Mouse (Mus musculus): ENCODE results near the gene Omt2a.
"Not testable (repeated sequence)": the region's sequence is repeated elsewhere in the genome, so short reads cannot be mapped to it uniquely, and the experiment has no call there.

Omt2a gene

GRCm38 (mm10) chr9:78296089-78296488, 18.5 kb downstream of the Omt2a start:
- peak; percentile 6 to 20 for DNase-seq

DNA sequence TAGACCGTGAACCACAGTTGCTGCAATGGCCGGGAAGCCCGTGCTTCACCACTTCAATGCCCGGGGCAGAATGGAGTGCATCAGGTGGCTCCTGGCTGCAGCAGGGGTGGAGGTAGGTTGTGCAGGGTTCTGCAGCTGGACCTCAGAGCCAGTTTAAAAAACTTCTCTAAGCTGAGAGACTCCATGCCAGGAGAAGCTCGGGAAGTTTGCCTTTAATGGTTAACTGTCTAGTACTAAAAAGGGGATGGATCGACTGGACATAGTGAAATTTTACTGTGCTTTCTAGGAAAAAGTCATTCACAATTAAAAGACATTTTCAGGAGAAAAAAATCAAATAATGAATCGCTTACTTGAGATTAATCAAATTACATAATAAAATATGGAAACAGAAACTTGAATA, 19.8 kb downstream of the Omt2a start:
- not testable (repeated sequence) for DNase-seq

DNA sequence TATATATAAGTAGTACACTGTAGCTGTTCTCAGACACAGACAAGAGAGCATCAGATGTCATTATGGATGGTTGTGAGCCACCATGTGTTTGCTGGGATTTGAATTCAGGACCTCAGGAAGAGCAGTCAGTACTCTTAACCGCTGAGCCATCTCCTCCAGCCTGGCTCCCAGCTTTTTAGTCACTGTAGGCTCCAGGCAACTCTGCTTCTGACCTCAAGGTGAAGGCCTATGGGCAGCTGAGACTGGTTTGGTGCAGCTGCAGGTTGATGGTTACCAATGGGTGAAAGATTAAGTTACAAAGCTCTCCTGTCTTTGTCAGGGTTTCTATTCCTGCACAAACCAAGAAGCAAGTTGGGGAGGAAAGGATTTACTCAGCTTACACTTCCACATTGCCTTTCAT, 20.9 kb downstream of the Omt2a start:
- not testable (repeated sequence) for DNase-seq

DNA sequence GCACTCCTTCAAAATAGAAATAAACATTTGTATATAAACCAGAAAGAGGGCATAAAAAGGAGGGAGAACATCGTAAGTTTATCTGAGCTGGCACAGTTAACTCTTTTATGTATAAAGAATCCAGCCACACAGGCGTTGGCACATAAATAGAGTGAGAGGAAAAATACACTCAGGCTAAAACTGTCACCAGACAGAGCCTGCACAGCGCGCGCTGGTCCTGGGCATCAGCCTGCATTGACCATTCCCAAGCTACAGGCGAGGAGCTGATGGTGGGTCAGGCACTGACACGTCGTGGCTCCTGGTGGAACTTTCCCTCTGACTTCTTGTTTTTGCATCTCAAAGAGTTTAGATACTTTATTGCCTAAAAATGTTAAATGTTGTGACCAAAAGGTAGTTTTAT, 22.1 kb downstream of the Omt2a start:
- DNase-seq = not testable (repeated sequence)

DNA sequence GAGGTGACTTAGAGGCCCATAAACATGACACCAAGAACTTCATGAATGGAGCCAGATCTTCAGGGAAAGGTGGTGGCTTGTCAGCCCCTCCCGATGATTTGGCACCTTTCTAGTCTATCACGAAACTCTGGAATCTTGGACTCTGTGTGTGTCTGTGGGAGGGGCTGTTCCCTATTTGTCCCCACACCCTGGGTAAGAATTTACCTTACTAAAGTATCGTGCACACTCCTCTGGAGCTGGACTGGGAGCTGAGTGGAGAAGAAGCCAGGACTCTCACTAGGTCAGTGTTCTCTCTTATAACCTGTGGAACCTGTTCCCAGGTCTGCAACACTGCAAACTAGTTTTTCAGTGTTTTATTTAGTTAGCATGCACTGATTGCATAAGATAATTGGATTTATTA, 24.9 kb downstream of the Omt2a start, which contains the start of gene Gm10639:
Gm10639 (plus strand) TSS at position 201 of the 400 bp plus-strand sequence.
- DNase-seq = peak in 1 of 2 experiments; percentile 24

GRCm38 (mm10) chr9:78289063-78289462, 25.5 kb downstream of the Omt2a start:
- DNase-seq = not testable (repeated sequence)

DNA sequence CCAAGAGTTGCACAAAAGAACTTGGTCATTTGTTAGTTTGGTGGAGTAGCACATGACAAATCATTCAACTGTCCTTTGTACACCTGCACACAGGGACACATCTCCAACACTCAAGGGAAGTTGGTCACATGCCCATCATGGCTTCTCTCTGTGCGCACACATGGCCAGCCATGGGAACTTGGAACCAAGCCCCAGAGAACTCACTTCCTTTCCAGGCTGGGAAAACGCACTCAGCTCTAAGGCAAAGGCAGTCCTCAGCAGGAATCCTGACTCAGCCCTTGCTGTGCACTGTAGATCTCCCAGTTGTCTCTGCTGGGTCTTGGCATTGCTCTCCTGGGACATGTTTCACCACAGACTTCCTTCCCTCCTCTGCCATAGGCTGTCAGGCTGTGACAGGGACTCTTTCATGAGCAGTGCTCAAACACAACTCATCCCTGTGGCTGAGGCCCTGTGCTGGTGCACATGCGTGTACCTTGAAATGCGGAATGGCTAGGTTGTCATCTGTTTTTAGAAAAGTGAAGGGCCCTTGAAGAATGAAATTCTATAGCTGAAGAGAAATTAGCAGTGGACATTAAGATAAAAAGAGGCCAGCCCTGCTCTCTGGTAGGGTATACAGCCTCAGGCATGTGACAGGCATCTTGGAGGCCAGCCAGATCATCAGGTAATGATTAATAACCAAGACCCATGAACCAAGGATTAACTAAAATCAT, 32.4 kb downstream of the Omt2a start:
- DNase-seq = not testable (repeated sequence)

- DNase-seq = not testable (repeated sequence)
Measured at GRCm38 (mm10) chr9:78270945-78271344, 43.7 kb downstream of the Omt2a start.

Measured in lung, adult 18-20 months (tissue).